Mouse (Mus musculus) kidney, adult 2 months (tissue): ENCODE measurements around the gene Helz2.

Experiments
- CTCF ChIP-seq: fragments of 200-500 bp; conservative IDR thresholded peaks from 2 replicates; pipeline ENCODE4 v1.5.1; 2011; ENCODE audit warnings: low read depth, mild to moderate bottlenecking, control low read depth, low read length, moderate library complexity, mixed read lengths; ENCODE audit not compliant: insufficient read depth, insufficient read length
- POLR2A ChIP-seq: fragments of 200-500 bp; IDR thresholded peaks from one replicate; pipeline ENCODE4 v1.6.1; 2011; ENCODE audit warnings: low read depth, low read length, control low read depth

DNA sequence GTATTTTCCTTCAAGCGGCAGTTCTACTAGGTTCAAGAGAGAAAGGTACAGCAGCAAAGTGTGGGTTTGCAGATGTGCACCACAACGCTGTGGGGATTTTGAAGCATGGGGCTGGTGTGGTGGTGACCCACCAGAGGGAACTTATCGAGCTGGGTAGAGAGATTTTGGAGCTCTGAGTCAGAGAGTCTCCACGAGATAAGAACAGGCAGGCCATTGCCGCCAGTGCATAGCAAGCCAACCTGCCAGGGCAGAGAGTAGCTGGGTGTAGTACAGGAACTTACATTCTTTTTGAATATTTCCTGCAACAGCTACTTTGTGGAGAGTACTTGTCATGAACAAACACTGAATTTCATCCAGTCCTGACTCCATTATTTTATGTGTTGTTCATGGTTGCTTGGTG lies 63.4 kb downstream of the Helz2 start:
- no peak for TF ChIP-seq CTCF
- TF ChIP-seq POLR2A, result no peak
